Comparison of ENCODE assay signal across 8 mouse cellular contexts in genomic region chr8:122296173-122297001, GRCm38 (mm10). TPM values are rescaled to one million over a fixed set of nuclear protein-coding genes. Genes with fewer than 3 reads are reported as not detected.
DNase-seq lines count a peak whose midpoint lies in the region; ATAC-seq lines count a peak whose summit lies in the region.

No protein-coding gene starts in this region.

- no peak for DNase-seq in frontal cortex, postnatal 36 days (ENCODE audit: low spot score in 2 of 2)
- peak; percentile 83 for DNase-seq in cerebellum, adult 9-11 months
- peak; percentile 81 for DNase-seq in heart, embryonic 10.5 days (ENCODE audit: low spot score)
- DNase-seq in kidney, postnatal 14 days, result peak; percentile 52
- DNase-seq in lung, postnatal 36 days, result peak; percentile 59
- no peak for DNase-seq in ovary, postnatal 14 days (ENCODE audit: low spot score)

- 7% methylated on average over 24 of the region's 24 CpGs for WGBS in heart, embryonic 10.5 days

- no peaks in the 10 kb centered on the region for H3K9me3 ChIP-seq in heart, embryonic 10.5 days

- H3K27me3 ChIP-seq in heart, embryonic 10.5 days (ENCODE audit: insufficient read depth, poor library complexity, severe bottlenecking), result no peaks in the 10 kb centered on the region

- H3K4me1 ChIP-seq in heart, embryonic 10.5 days, result peaks cover 100% of the 10 kb centered on the region

- H3K4me3 ChIP-seq in heart, embryonic 10.5 days, result peak overlapping the region; percentile 27

- ATAC-seq in frontal cortex, adult (ENCODE audit: low TSS enrichment), result 0 out of 2 replicates have a peak, but pooled peaks have one; percentile 39
- no peak for ATAC-seq in monocyte, adult 5-6 weeks (replicated peaks; ENCODE audit: insufficient number of reproducible peaks, low FRiP score, low TSS enrichment, poor library complexity, severe bottlenecking)

- H3K36me3 ChIP-seq in heart, embryonic 10.5 days, result peaks cover 13% of the 10 kb centered on the region; the same call in 1 of the 2 replicates

- H3K27ac ChIP-seq in heart, embryonic 10.5 days, result peak overlapping the region; percentile 81

RNA-seq across cellular contexts. Expression of gene Zfpm1, which starts 14.4 kb away (rescaled TPM):
- 5.7 and 12.8 TPM in 2 replicates for polyA plus RNA-seq in heart, embryonic 10.5 days (2016; fragmentation: Nextera tagmentation; extraction: Ambion mirVana)
- 7.9 to 23.3 TPM (median 10.3 TPM) in 3 replicates for total RNA-seq in monocyte, adult 5-6 weeks (2017)

Comparison
In these comparisons a context has a peak if more than half of its experiments do, and no peak if none do; other contexts are left out.
1. DNase-seq: peak in cerebellum, adult 9-11 months (single experiment), heart, embryonic 10.5 days (single experiment), kidney, postnatal 14 days (single experiment) and lung, postnatal 36 days (single experiment); none in frontal cortex, postnatal 36 days (0 of 2) and ovary, postnatal 14 days (single experiment).